Mouse (Mus musculus): Measurements from ENCODE around the gene Card19.

- TF ChIP-seq CTCF (IDR thresholded peaks at IDR 0.05; ENCODE audit: control insufficient read depth, insufficient read depth, insufficient replicate concordance, low read depth, low read length) (no peak), POLR2A (IDR thresholded peaks at IDR 0.05; ENCODE audit: control insufficient read depth, low read depth, low read length) (no peak)
These were observed 35.6 kb downstream of the Card19 start for GRCm38 (mm10) chr13:49180274-49180673.

Measured in testis, adult 2 months (tissue).